Mouse (Mus musculus) forebrain, embryonic 13.5 days (tissue): ENCODE measurements around the gene Snx9. TPM values are rescaled to one million over a fixed set of nuclear protein-coding genes. Genes with fewer than 3 reads are reported as not detected.

ENCODE experiments used
- ATAC-seq: fragments of 200-750 bp; cut with Nextera tagmentation; 2 replicates; pipeline ENCODE4 v1.8.0; 2017
- H3K27ac ChIP-seq: fragments of 300-500 bp; sonication (generic); 2 replicates; pipeline ENCODE4 v1.5.1; 2015; ENCODE audit warnings: inconsistent platforms, mild to moderate bottlenecking, moderate library complexity
- H3K27me3 ChIP-seq: fragments of 300-500 bp; sonication (generic); 2 replicates; pipeline ENCODE4 v1.6.1; 2015; ENCODE audit warnings: mild to moderate bottlenecking, inconsistent platforms
- H3K36me3 ChIP-seq: fragments of 300-500 bp; sonication (generic); 2 replicates; pipeline ENCODE4 v1.6.1; 2015; ENCODE audit warnings: mild to moderate bottlenecking, inconsistent platforms; ENCODE audit not compliant: poor library complexity, severe bottlenecking
- H3K4me1 ChIP-seq: fragments of 300-500 bp; sonication (generic); 2 replicates; pipeline ENCODE4 v1.6.1; 2015; ENCODE audit warnings: inconsistent platforms
- H3K4me2 ChIP-seq: fragments of 300-500 bp; sonication (generic); 2 replicates; pipeline ENCODE4 v1.6.1; 2015; ENCODE audit warnings: inconsistent platforms, mild to moderate bottlenecking, moderate library complexity
- H3K4me3 ChIP-seq: fragments of 300-500 bp; sonication (generic); 2 replicates; pipeline ENCODE4 v1.5.1; 2015; ENCODE audit warnings: mild to moderate bottlenecking, inconsistent platforms
- H3K9ac ChIP-seq: fragments of 300-500 bp; sonication (generic); 2 replicates; pipeline ENCODE4 v1.6.1; 2015; ENCODE audit warnings: mild to moderate bottlenecking, inconsistent platforms
- H3K9me3 ChIP-seq: fragments of 300-500 bp; sonication (generic); replicated peaks from 2 replicates; pipeline ENCODE4 v1.6.1; 2016; ENCODE audit warnings: inconsistent platforms
- whole genome bisulfite sequencing: fragments of 180-500 bp; shearing (Covaris S2); methylation state at CpG from one replicate; pipeline ENCODE4 v1.1.7; 2015; 5-methylcytosine and 5-hydroxymethylcytosine counted together
- polyA plus RNA-seq: library from polyadenylated mRNA; unstranded; fragments of >200 nt; fragmentation: Nextera tagmentation; extraction: Ambion mirVana; gene quantifications from 2 replicates; pipeline ENCODE4 v1.2.1, GENCODE M21; 2015

Snx9 gene
- polyA plus RNA-seq, 1 experiment from 2014 or later = 5.7 TPM

GRCm38 (mm10) chr17:5817871-5818270 is 23.3 kb upstream of the Snx9 start:
- ATAC-seq = no peak
- WGBS = 95% methylated on average over 2 of the region's 2 CpGs
- Histone ChIP-seq H3K27ac (no peak overlapping the region), H3K36me3 (no peaks in the 10 kb centered on the region), H3K9me3 (no peaks in the 10 kb centered on the region), H3K9ac (no peak overlapping the region), H3K27me3 (no peaks in the 10 kb centered on the region), H3K4me3 (no peak overlapping the region), H3K4me1 (peaks cover 10% of the 10 kb centered on the region), H3K4me2 (no peak overlapping the region)

DNA sequence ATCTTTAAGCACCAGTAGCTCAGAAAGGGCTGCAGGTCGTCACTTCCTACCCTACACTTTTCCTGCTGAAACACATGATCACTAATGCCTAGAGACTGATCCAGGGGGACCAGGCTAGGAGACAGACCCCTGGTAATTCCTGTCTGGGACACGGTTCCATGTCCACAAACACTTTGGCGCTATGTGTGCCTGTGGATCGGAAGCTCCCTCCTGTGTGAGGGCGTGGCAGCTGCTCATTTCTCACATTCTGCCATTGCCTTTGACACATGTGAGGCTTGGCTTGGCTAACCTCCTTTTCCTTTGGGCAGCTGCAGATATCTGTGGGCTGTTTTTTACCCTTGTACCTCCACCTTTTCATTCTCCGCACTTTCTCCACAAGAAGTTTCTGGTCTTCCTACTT is 22.0 kb upstream of the Snx9 start:
- no peak overlapping the region for H3K4me2 ChIP-seq
- no peak for ATAC-seq
- no peaks in the 10 kb centered on the region for H3K36me3 ChIP-seq
- H3K27ac ChIP-seq = no peak overlapping the region
- no peak overlapping the region for H3K4me3 ChIP-seq
- peaks cover 10% of the 10 kb centered on the region for H3K4me1 ChIP-seq
- H3K27me3 ChIP-seq = no peaks in the 10 kb centered on the region
- 72% methylated on average over 6 of the region's 6 CpGs for WGBS
- H3K9ac ChIP-seq = no peak overlapping the region
- H3K9me3 ChIP-seq = no peaks in the 10 kb centered on the region

- ATAC-seq = peak; percentile 62; the same call in 1 of the 2 replicates
- no peaks in the 10 kb centered on the region for H3K36me3 ChIP-seq
- 11% methylated on average over 9 of the region's 9 CpGs for WGBS
Observed at GRCm38 (mm10) chr17:5819799-5820201, 21.3 kb upstream of the Snx9 start.

DNA sequence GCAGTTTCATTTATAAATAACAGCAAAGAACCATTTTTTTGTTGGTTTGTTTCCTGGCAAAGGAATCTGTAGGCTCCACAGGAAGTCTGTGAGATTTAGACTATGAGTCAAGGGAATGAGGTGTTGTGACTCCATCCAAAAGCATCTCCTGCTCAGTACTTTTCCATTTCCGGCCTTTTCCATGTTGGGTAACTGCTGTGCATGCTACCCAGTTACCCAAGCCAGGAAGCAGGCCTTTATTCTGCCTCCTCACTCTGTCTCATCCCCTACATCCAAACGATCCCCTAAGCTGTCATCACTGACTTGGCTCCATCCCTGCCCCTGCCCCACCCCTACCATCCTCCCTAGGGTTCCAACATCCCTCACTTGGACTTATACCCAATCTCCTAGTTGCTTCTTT is 18.6 kb upstream of the Snx9 start:
- Histone ChIP-seq H3K9me3 (no peaks in the 10 kb centered on the region), H3K4me2 (no peak overlapping the region), H3K27ac (no peak overlapping the region), H3K27me3 (no peaks in the 10 kb centered on the region), H3K4me1 (peaks cover 10% of the 10 kb centered on the region), H3K36me3 (no peaks in the 10 kb centered on the region), H3K9ac (no peak overlapping the region), H3K4me3 (no peak overlapping the region)
- 72% methylated on average over 2 of the region's 2 CpGs for WGBS
- ATAC-seq = no peak

More at GRCm38 (mm10) chr17:5819799-5820201, 21.3 kb upstream of the Snx9 start:
- Histone ChIP-seq H3K4me3 (no peak overlapping the region), H3K9ac (no peak overlapping the region), H3K4me2 (no peak overlapping the region), H3K9me3 (no peaks in the 10 kb centered on the region), H3K27ac (no peak overlapping the region), H3K27me3 (no peaks in the 10 kb centered on the region), H3K4me1 (peaks cover 10% of the 10 kb centered on the region)

GRCm38 (mm10) chr17:5823032-5823431 is 18.1 kb upstream of the Snx9 start:
- H3K27me3 ChIP-seq = no peaks in the 10 kb centered on the region
- WGBS = 90% methylated on average over 11 of the region's 11 CpGs
- H3K36me3 ChIP-seq = no peaks in the 10 kb centered on the region
- no peak for ATAC-seq
- no peak overlapping the region for H3K9ac ChIP-seq
- no peak overlapping the region for H3K4me2 ChIP-seq
- no peaks in the 10 kb centered on the region for H3K9me3 ChIP-seq
- H3K4me1 ChIP-seq = peaks cover 11% of the 10 kb centered on the region
- H3K27ac ChIP-seq = no peak overlapping the region
- H3K4me3 ChIP-seq = no peak overlapping the region

DNA sequence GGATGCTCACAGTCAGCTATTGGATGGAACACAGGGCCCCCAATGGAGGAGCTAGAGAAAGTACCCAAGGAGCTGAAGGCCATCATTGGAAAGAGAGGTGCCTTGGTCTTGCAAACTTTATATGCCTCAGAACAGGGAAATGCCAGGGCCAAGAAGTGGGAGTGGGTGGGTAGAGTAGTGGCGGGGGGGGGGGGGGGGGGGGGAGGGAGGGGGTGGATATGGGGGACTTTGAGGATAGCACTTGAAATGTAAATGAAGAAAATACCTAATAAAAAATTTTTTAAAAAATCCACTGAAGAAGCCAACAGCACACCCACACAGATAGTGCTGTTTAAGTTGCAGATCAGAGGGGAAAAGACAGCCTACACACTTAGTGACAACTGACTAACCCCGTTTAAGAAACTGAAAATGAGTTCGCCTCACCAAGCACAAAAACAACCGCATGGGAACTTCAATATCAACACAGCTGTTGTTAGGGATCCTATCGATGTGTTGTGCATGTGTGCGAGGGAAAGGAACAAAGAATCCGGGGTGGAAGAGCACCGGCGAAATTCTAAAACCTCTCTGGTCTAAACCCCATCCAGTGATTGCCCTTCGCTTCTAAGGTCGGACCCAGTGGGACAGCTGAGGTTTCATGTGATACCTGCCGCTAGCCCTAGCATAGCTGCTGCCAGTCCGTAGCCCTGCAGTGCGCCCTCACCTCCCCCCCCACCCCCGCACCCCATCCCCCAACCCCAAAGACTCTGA is 13.1 kb upstream of the Snx9 start:
- H3K9ac ChIP-seq = peak overlapping the region; percentile 45; the same call in 1 of the 2 replicates
- WGBS = under 1% methylated on average over 14 of the region's 15 CpGs
- H3K4me1 ChIP-seq = peaks cover 7% of the 10 kb centered on the region
- peak overlapping the region; percentile 13; the same call in 1 of the 2 replicates for H3K4me3 ChIP-seq
- H3K4me2 ChIP-seq = peak overlapping the region; percentile 50
- no peak overlapping the region; the same call in 1 of the 2 replicates for H3K27ac ChIP-seq
- no peaks in the 10 kb centered on the region for H3K36me3 ChIP-seq
- ATAC-seq = no peak
- H3K27me3 ChIP-seq = no peaks in the 10 kb centered on the region
- no peaks in the 10 kb centered on the region for H3K9me3 ChIP-seq

GRCm38 (mm10) chr17:5828583-5828836 is 12.6 kb upstream of the Snx9 start:
- Histone ChIP-seq H3K36me3 (no peaks in the 10 kb centered on the region), H3K9me3 (no peaks in the 10 kb centered on the region), H3K27ac (no peak overlapping the region), H3K4me1 (peaks cover 7% of the 10 kb centered on the region), H3K4me3 (peak overlapping the region; percentile 13; the same call in 1 of the 2 replicates), H3K4me2 (peak overlapping the region; percentile 50), H3K9ac (peak overlapping the region; percentile 45; the same call in 1 of the 2 replicates), H3K27me3 (no peaks in the 10 kb centered on the region)
- WGBS = 8% methylated on average over 3 of the region's 3 CpGs
- 0 out of 2 replicates have a peak, but pooled peaks have one; percentile 6 for ATAC-seq

DNA sequence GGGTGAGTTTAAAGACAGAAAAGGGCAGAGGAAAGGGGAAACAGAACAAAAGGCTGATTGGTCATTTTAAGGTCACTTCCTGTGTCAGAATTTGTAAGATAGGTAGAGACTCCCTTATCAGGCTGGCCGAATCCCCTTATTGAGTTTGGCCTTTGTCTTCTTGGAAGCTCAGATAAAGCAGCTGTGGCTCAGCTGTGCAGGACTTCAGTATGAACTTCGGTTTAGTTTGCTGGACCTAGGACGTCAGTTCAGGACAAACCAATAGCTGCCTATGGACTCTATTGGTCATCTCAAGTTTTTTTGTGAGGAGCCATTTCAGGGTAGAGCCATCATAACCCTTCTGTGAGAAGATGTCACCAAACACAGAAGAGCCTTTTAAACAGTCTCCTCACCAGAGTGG is 12.2 kb upstream of the Snx9 start:
- 66% methylated on average over 3 of the region's 3 CpGs for WGBS
- H3K9me3 ChIP-seq = no peaks in the 10 kb centered on the region
- H3K27ac ChIP-seq = no peak overlapping the region
- no peaks in the 10 kb centered on the region for H3K36me3 ChIP-seq
- no peak overlapping the region for H3K4me3 ChIP-seq
- peaks cover 7% of the 10 kb centered on the region for H3K4me1 ChIP-seq
- no peaks in the 10 kb centered on the region for H3K27me3 ChIP-seq
- H3K4me2 ChIP-seq = no peak overlapping the region
- no peak for ATAC-seq
- no peak overlapping the region for H3K9ac ChIP-seq

DNA sequence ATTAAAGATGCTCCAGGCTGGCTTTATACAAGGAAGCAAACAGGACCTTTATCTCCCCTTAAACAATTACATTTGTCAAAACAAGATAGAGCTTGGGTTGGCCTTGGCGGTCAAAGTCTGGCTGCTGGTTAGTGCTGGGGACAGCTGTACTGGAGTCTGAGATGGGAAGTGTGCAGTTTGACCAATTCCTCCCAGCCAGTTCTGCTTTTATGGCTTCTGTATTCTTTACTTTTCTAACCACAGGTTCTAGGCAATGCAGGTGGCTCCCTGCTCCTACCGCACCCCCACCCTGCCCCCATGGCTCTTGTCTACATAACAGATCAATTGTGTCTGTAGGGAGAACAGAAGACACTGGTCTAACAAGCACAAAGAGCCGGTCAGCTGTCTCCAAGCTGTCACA is 11.2 kb upstream of the Snx9 start:
- 78% methylated on average over 3 of the region's 3 CpGs for WGBS
- Histone ChIP-seq H3K4me1 (peaks cover 7% of the 10 kb centered on the region), H3K9ac (no peak overlapping the region), H3K36me3 (no peaks in the 10 kb centered on the region), H3K4me2 (no peak overlapping the region), H3K27me3 (no peaks in the 10 kb centered on the region), H3K4me3 (no peak overlapping the region), H3K9me3 (no peaks in the 10 kb centered on the region), H3K27ac (no peak overlapping the region)
- ATAC-seq = no peak

- H3K36me3 ChIP-seq = no peaks in the 10 kb centered on the region
- H3K4me2 ChIP-seq = no peak overlapping the region
- no peaks in the 10 kb centered on the region for H3K9me3 ChIP-seq
- no peaks in the 10 kb centered on the region for H3K27me3 ChIP-seq
- H3K9ac ChIP-seq = no peak overlapping the region
- H3K27ac ChIP-seq = no peak overlapping the region
- H3K4me3 ChIP-seq = no peak overlapping the region
- ATAC-seq = no peak
- WGBS = 86% methylated on average over 2 of the region's 2 CpGs
- H3K4me1 ChIP-seq = peaks cover 7% of the 10 kb centered on the region
Observed at GRCm38 (mm10) chr17:5830382-5830781, 10.7 kb upstream of the Snx9 start.

- peaks cover 7% of the 10 kb centered on the region for H3K4me1 ChIP-seq
- no peak overlapping the region for H3K4me2 ChIP-seq
- WGBS = 90% methylated on average over 5 of the region's 5 CpGs
- H3K9ac ChIP-seq = no peak overlapping the region
- no peaks in the 10 kb centered on the region for H3K36me3 ChIP-seq
- no peak overlapping the region for H3K4me3 ChIP-seq
- no peaks in the 10 kb centered on the region for H3K27me3 ChIP-seq
- no peaks in the 10 kb centered on the region for H3K9me3 ChIP-seq
- H3K27ac ChIP-seq = no peak overlapping the region
- no peak for ATAC-seq
Observed at GRCm38 (mm10) chr17:5830832-5831231, 10.3 kb upstream of the Snx9 start.

DNA sequence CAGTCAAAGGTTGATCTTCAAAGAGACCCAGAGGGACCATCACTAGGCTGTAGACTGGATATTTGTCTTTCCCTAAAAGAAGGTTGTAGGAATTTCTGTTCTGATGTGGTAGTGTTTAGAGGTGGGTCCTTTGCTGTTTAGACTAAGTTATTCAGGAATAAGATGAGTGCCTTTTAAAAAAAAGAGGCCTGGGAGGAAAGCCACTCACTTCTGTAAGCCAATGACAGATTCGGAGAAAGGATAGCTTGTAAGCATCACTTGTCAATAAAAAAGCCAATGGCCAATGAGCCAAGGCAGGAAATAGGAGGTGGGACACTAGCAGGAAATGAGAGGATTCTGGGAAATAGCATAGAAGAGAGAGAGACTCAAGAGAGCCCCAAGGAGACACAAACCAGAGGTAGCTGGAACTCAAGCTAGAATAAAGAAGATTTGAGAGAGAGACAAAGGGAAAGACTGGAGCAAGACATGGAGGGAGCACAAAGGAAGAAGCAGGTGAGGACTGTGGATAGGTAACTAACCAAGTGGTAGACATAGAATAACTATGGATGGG is 9.8 kb upstream of the Snx9 start:
- no peak overlapping the region for H3K9ac ChIP-seq
- no peaks in the 10 kb centered on the region for H3K36me3 ChIP-seq
- no peak overlapping the region for H3K4me3 ChIP-seq
- H3K27ac ChIP-seq = no peak overlapping the region
- peaks cover 7% of the 10 kb centered on the region for H3K4me1 ChIP-seq
- 87% methylated on average over 1 of the region's 1 CpGs for WGBS
- H3K4me2 ChIP-seq = no peak overlapping the region
- no peaks in the 10 kb centered on the region for H3K9me3 ChIP-seq
- no peak for ATAC-seq
- H3K27me3 ChIP-seq = no peaks in the 10 kb centered on the region

GRCm38 (mm10) chr17:5834166-5834565 is 7.0 kb upstream of the Snx9 start:
- H3K4me3 ChIP-seq = no peak overlapping the region
- H3K9me3 ChIP-seq = no peaks in the 10 kb centered on the region
- no peak overlapping the region for H3K4me2 ChIP-seq
- ATAC-seq = no peak
- H3K36me3 ChIP-seq = no peaks in the 10 kb centered on the region
- H3K27me3 ChIP-seq = no peaks in the 10 kb centered on the region
- 85% methylated on average over 3 of the region's 3 CpGs for WGBS
- no peak overlapping the region for H3K9ac ChIP-seq
- H3K27ac ChIP-seq = no peak overlapping the region
- no peaks in the 10 kb centered on the region for H3K4me1 ChIP-seq
